Mouse (Mus musculus) retina, postnatal 1 day (tissue): ENCODE data around the gene Erf.

Experiments used
- DNase-seq: peaks from one replicate; pipeline ENCODE4 v3.0.0-alpha.2; 2012

Erf gene

GRCm38 (mm10) chr7:25279861-25280791 is 29.6 kb upstream of the Erf start:
- peak; percentile 84 for DNase-seq

GRCm38 (mm10) chr7:25279076-25279860 is 28.7 kb upstream of the Erf start:
- DNase-seq, result peak; percentile 97

- peak; percentile 92 for DNase-seq
These were observed 27.9 kb upstream of the Erf start for GRCm38 (mm10) chr7:25278341-25279075.

GRCm38 (mm10) chr7:25277998-25278340 is 27.4 kb upstream of the Erf start:
- no peak for DNase-seq

- DNase-seq, result no peak
These were observed 26.8 kb upstream of the Erf start for GRCm38 (mm10) chr7:25277405-25277804.

GRCm38 (mm10) chr7:25275555-25276298 is 25.2 kb upstream of the Erf start:
- DNase-seq, result no peak

- no peak for DNase-seq
These were observed 24.4 kb upstream of the Erf start for GRCm38 (mm10) chr7:25274996-25275395.

GRCm38 (mm10) chr7:25274571-25274970 is 24.0 kb upstream of the Erf start:
- no peak for DNase-seq

- no peak for DNase-seq
These were observed 23.0 kb upstream of the Erf start for GRCm38 (mm10) chr7:25273259-25274241.

- DNase-seq, result no peak
These were observed 22.1 kb upstream of the Erf start for GRCm38 (mm10) chr7:25272445-25273258.

- no peak for DNase-seq
These were observed 21.3 kb upstream of the Erf start for GRCm38 (mm10) chr7:25271651-25272444.

- no peak for DNase-seq
These were observed 20.4 kb upstream of the Erf start for GRCm38 (mm10) chr7:25270652-25271633.

GRCm38 (mm10) chr7:25269545-25270271 is 19.1 kb upstream of the Erf start:
- no peak for DNase-seq

GRCm38 (mm10) chr7:25269029-25269428 is 18.5 kb upstream of the Erf start:
- DNase-seq, result no peak

GRCm38 (mm10) chr7:25268588-25268987 is 18.0 kb upstream of the Erf start:
- no peak for DNase-seq

GRCm38 (mm10) chr7:25267751-25268463 is 17.3 kb upstream of the Erf start:
- peak; percentile 100 for DNase-seq

- DNase-seq, result peak; percentile 100
These were observed 16.8 kb upstream of the Erf start, which contains the start of gene Cic for GRCm38 (mm10) chr7:25267301-25267750. TSS of gene Cic (plus strand) at chr7:25267704.
